Mouse (Mus musculus): ENCODE data around the gene U2af1l4. TPM values are rescaled to one million over a fixed set of nuclear protein-coding genes. Genes with fewer than 3 reads are reported as not detected.

U2af1l4 gene
- polyA plus RNA-seq, 1 experiment = 48.2 TPM

- WGBS = 95% methylated on average over 16 of the region's 16 CpGs
- no peak for DNase-seq (ENCODE audit: low read depth, low spot score)
Measured at GRCm38 (mm10) chr7:30581547-30581946, 18.4 kb downstream of the U2af1l4 start.

- no peak for DNase-seq (ENCODE audit: low read depth, low spot score)
- 90% methylated on average over 10 of the region's 10 CpGs for WGBS
Measured at GRCm38 (mm10) chr7:30584339-30584738, 21.2 kb downstream of the U2af1l4 start.

- no peak for DNase-seq (ENCODE audit: low read depth, low spot score)
- WGBS = 98% methylated on average over 7 of the region's 7 CpGs
Measured at GRCm38 (mm10) chr7:30585170-30585569, 22.1 kb downstream of the U2af1l4 start.

- 91% methylated on average over 28 of the region's 28 CpGs for WGBS
- DNase-seq (ENCODE audit: low read depth, low spot score) = no peak
Measured at GRCm38 (mm10) chr7:30586455-30587020, 23.4 kb downstream of the U2af1l4 start.

GRCm38 (mm10) chr7:30587842-30588667 lies 25.0 kb downstream of the U2af1l4 start:
- under 1% methylated on average over 65 of the region's 67 CpGs for WGBS
- no peak for DNase-seq (ENCODE audit: low read depth, low spot score)

- under 1% methylated on average over 61 of the region's 68 CpGs for WGBS
- DNase-seq (ENCODE audit: low read depth, low spot score) = peak; percentile 98
Measured at GRCm38 (mm10) chr7:30588676-30589434, 25.8 kb downstream of the U2af1l4 start, which contains the start of gene Kmt2b. Gene Kmt2b, minus strand, starts transcription at chr7:30588726.

- 9% methylated on average over 40 of the region's 40 CpGs for WGBS
- DNase-seq (ENCODE audit: low read depth, low spot score) = peak; percentile 64
Measured at GRCm38 (mm10) chr7:30589435-30590301, 26.6 kb downstream of the U2af1l4 start.

GRCm38 (mm10) chr7:30590927-30591604 lies 28.0 kb downstream of the U2af1l4 start:
- no peak for DNase-seq (ENCODE audit: low read depth, low spot score)
- 81% methylated on average over 9 of the region's 9 CpGs for WGBS

- WGBS = 82% methylated on average over 4 of the region's 4 CpGs
Measured at GRCm38 (mm10) chr7:30591605-30591951, 28.5 kb downstream of the U2af1l4 start.

GRCm38 (mm10) chr7:30592772-30593423 lies 29.8 kb downstream of the U2af1l4 start:
- no peak for DNase-seq (ENCODE audit: low read depth, low spot score)
- 74% methylated on average over 5 of the region's 5 CpGs for WGBS

More at GRCm38 (mm10) chr7:30591605-30591951, 28.5 kb downstream of the U2af1l4 start:
- DNase-seq (ENCODE audit: low read depth, low spot score) = no peak

GRCm38 (mm10) chr7:30593579-30594509 lies 30.7 kb downstream of the U2af1l4 start:
- DNase-seq (ENCODE audit: low read depth, low spot score) = no peak
- WGBS = 59% methylated on average over 10 of the region's 10 CpGs

GRCm38 (mm10) chr7:30594510-30595024 lies 31.5 kb downstream of the U2af1l4 start:
- 75% methylated on average over 4 of the region's 4 CpGs for WGBS
- DNase-seq (ENCODE audit: low read depth, low spot score) = no peak

GRCm38 (mm10) chr7:30596093-30596492 lies 33.0 kb downstream of the U2af1l4 start:
- DNase-seq (ENCODE audit: low read depth, low spot score) = no peak
- 79% methylated on average over 5 of the region's 5 CpGs for WGBS

GRCm38 (mm10) chr7:30596811-30597210 lies 33.7 kb downstream of the U2af1l4 start:
- 79% methylated on average over 5 of the region's 5 CpGs for WGBS

GRCm38 (mm10) chr7:30598786-30599185 lies 35.7 kb downstream of the U2af1l4 start, which contains the start of gene Zbtb32:
Gene Zbtb32, minus strand, starts transcription at chr7:30598909.
- DNase-seq (ENCODE audit: low read depth, low spot score) = no peak
- WGBS = 93% methylated on average over 12 of the region's 12 CpGs

More at GRCm38 (mm10) chr7:30596811-30597210, 33.7 kb downstream of the U2af1l4 start:
- no peak for DNase-seq (ENCODE audit: low read depth, low spot score)

- 3% methylated on average over 16 of the region's 16 CpGs for WGBS
- peak; percentile 98 for DNase-seq (ENCODE audit: low read depth, low spot score)
Measured at GRCm38 (mm10) chr7:30599933-30600353, 36.8 kb downstream of the U2af1l4 start.

GRCm38 (mm10) chr7:30600651-30601050 lies 37.5 kb downstream of the U2af1l4 start:
- no peak for DNase-seq (ENCODE audit: low read depth, low spot score)
- WGBS = 42% methylated on average over 7 of the region's 7 CpGs
